Mouse (Mus musculus) C3H10T1/2 (cell line): ENCODE results near the gene Hrh1. TPM values are rescaled to one million over a fixed set of nuclear protein-coding genes. Genes with fewer than 3 reads are reported as not detected.

Source experiments
- polyA plus RNA-seq, 2 experiments: library from polyadenylated mRNA; unstranded; fragments of >200 nt; fragmentation: generic; extraction: Trizol; gene quantifications; one replicate each; pipeline ENCODE4 v1.2.1; 2012; ENCODE audit warnings: missing spikeins in 2 of 2

Hrh1 gene
- under 1 TPM; 0.01 to 0.08 TPM for polyA plus RNA-seq

DNA sequence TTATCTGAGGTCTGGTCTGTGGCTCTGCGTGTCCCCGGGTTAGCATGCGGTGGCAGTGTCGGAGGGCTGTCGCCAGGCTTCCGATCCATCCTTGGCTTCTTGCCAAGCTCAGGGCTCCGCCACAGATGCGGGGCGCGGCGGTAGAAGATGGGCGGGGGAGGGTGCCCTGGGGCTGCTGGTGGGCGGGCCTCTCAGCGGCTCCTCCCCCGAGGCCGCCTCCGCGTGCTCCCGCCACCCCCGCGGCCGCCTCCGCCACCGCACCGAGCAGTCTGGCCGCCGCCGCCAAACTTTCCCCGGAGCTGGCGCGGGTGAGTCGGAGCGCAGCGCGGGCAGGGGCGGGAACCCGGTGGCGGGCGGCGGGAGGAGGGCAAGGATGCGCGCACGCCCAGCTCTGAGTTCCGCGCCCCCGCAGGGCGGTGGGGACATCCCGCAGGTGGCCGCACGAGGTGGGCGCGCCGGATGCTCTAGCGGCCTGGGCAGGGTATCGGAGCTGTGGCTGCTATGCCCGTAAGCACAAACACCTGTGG, at the start of gene Hrh1:
Gene Hrh1 (plus strand): TSS at position 246 of the 527 bp plus-strand sequence.

Other genes starting within 250 kb of the Hrh1 start
- not detected for gene Slc6a1, start 115.3 kb upstream of the Hrh1 start, polyA plus RNA-seq
- gene Atg7, start 245.2 kb downstream of the Hrh1 start, polyA plus RNA-seq: 10 to 100 TPM; 12.1 to 15.1 TPM